Comparison of ENCODE assay signal across 13 mouse cellular contexts in the genomic region with DNA sequence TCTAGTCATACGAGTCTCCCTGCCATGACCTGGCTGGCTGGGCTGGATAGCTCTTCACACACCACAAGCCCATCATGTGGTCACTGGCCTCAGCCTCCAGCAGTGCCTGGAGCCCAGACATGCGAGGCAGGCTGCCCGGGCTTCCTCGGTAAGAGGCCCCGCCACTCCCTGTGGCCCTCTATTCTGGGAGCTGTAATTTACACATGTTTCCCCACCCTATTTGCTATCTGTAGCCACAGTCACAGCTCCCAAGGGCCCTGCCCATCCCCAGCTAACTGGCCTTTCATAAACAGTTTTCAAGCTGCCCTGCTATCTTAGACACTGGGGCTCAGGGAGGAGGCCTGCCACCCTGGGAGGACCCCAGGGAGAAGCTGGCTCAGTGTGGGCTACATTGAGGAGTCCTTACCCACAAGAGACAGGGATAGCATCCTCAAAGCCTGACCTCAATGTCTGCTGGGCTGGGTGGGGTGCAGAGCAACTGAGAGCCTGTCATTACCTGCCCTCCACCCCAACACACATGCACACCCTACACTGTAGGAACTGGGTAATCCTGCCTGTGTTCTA. TPM values are rescaled to one million over a fixed set of nuclear protein-coding genes. Genes with fewer than 3 reads are reported as not detected.
DNase-seq lines count a peak whose midpoint lies in the region; ATAC-seq and TF ChIP-seq lines count a peak whose summit lies in the region.
"Had no signal": no experiment of that assay in that cellular context is flagged by ENCODE, and none has a peak within 500 bp of the region (broad histone marks: within the 10 kb centered on the region; RNA-seq: fewer than 3 reads in every experiment).

No protein-coding gene starts in this region.

- ATAC-seq in hindbrain, embryonic 11.5 days (ENCODE audit: low FRiP score): no peak
- ATAC-seq in hindbrain, embryonic 13.5 days (ENCODE audit: low FRiP score): no peak
- ATAC-seq in heart, embryonic 13.5 days (ENCODE audit: extremely low read depth, insufficient number of reproducible peaks, low FRiP score, low TSS enrichment): peak; percentile 51; the same call in 1 of the 2 replicates
- ATAC-seq: forebrain, embryonic 15.5 days had no signal

- no peak for DNase-seq in hindbrain, embryonic 11.5 days (ENCODE audit: low spot score)
- peak; percentile 81 for DNase-seq in c-Kit-positive CD71-positive TER-119-negative erythroid progenitor cells, embryonic 14.5 days (ENCODE audit: low read depth)
- peak; percentile 80 to 82 for DNase-seq in spleen, postnatal 10 days (ENCODE audit: low spot score in 2 of 2)
- no peak for DNase-seq in layer of hippocampus, adult 2 months (ENCODE audit: low spot score in 2 of 2)
- DNase-seq in urinary bladder, postnatal 4 days (ENCODE audit: low spot score in 2 of 2): no peak
- no peak for DNase-seq in kidney, postnatal 10 days
- DNase-seq: cerebellum, adult 2 months; layer of hippocampus, adult 9-11 months had no signal

- H3K4me2 ChIP-seq in hindbrain, embryonic 11.5 days (replicated peaks; ENCODE audit: low read depth, low read length): no peak overlapping the region
- H3K4me2 ChIP-seq in hindbrain, embryonic 13.5 days: no peak overlapping the region
- H3K4me2 ChIP-seq in heart, embryonic 13.5 days: no peak overlapping the region
- H3K4me2 ChIP-seq: forebrain, embryonic 15.5 days; hindbrain, embryonic 15.5 days; neural tube, embryonic 13.5 days had no signal

- 79% methylated on average over 5 of the region's 5 CpGs for WGBS in hindbrain, embryonic 11.5 days
- 76% methylated on average over 5 of the region's 5 CpGs for WGBS in hindbrain, embryonic 13.5 days
- 64% methylated on average over 5 of the region's 5 CpGs for WGBS in heart, embryonic 13.5 days

- no peaks in the 10 kb centered on the region; the same call in none of the 2 replicates for H3K4me1 ChIP-seq in hindbrain, embryonic 11.5 days (replicated peaks; ENCODE audit: control insufficient read depth, insufficient read depth, low read length)
- H3K4me1 ChIP-seq in hindbrain, embryonic 13.5 days (replicated peaks): 0 out of 2 replicates have a peak, but pooled peaks cover 3% of the 10 kb centered on the region
- H3K4me1 ChIP-seq in heart, embryonic 13.5 days: peaks cover 15% of the 10 kb centered on the region
- H3K4me1 ChIP-seq: hindbrain, embryonic 15.5 days had no signal

- H3K27me3 ChIP-seq in hindbrain, embryonic 11.5 days (ENCODE audit: control insufficient read depth, insufficient read depth, low read length): no peaks in the 10 kb centered on the region
- H3K27me3 ChIP-seq in hindbrain, embryonic 13.5 days: no peaks in the 10 kb centered on the region
- H3K27me3 ChIP-seq in heart, embryonic 13.5 days (replicated peaks): no peaks in the 10 kb centered on the region
- H3K27me3 ChIP-seq: forebrain, embryonic 15.5 days; hindbrain, embryonic 15.5 days; neural tube, embryonic 13.5 days had no signal

- H3K4me3 ChIP-seq in hindbrain, embryonic 11.5 days (ENCODE audit: low read depth, low read length): no peak overlapping the region
- no peak overlapping the region for H3K4me3 ChIP-seq in hindbrain, embryonic 13.5 days
- no peak overlapping the region for H3K4me3 ChIP-seq in heart, embryonic 13.5 days
- H3K4me3 ChIP-seq in layer of hippocampus, adult 2 months: no peak overlapping the region
- H3K4me3 ChIP-seq: forebrain, embryonic 15.5 days; hindbrain, embryonic 15.5 days; neural tube, embryonic 13.5 days had no signal

- TF ChIP-seq CTCF in layer of hippocampus, adult 2 months (conservative IDR thresholded peaks at IDR 0.05): no peak

- no peak overlapping the region for H3K9ac ChIP-seq in hindbrain, embryonic 11.5 days (ENCODE audit: low read depth, low read length)
- no peak overlapping the region for H3K9ac ChIP-seq in hindbrain, embryonic 13.5 days
- no peak overlapping the region for H3K9ac ChIP-seq in heart, embryonic 13.5 days
- H3K9ac ChIP-seq: forebrain, embryonic 15.5 days; hindbrain, embryonic 15.5 days; neural tube, embryonic 13.5 days had no signal

- no peaks in the 10 kb centered on the region for H3K9me3 ChIP-seq in hindbrain, embryonic 11.5 days (ENCODE audit: control insufficient read depth, low read length)
- H3K9me3 ChIP-seq in hindbrain, embryonic 13.5 days: no peaks in the 10 kb centered on the region
- peaks cover 9% of the 10 kb centered on the region for H3K9me3 ChIP-seq in heart, embryonic 13.5 days
- H3K9me3 ChIP-seq: forebrain, embryonic 15.5 days; hindbrain, embryonic 15.5 days had no signal

- H3K36me3 ChIP-seq in hindbrain, embryonic 11.5 days (ENCODE audit: control insufficient read depth, insufficient read depth, low read length): no peaks in the 10 kb centered on the region
- H3K36me3 ChIP-seq in hindbrain, embryonic 13.5 days: no peaks in the 10 kb centered on the region
- no peaks in the 10 kb centered on the region for H3K36me3 ChIP-seq in heart, embryonic 13.5 days
- H3K36me3 ChIP-seq: forebrain, embryonic 15.5 days; hindbrain, embryonic 15.5 days; neural tube, embryonic 13.5 days had no signal

- peak overlapping the region; percentile 11; the same call in 1 of the 2 replicates for H3K27ac ChIP-seq in hindbrain, embryonic 11.5 days (ENCODE audit: low read depth, low read length)
- H3K27ac ChIP-seq in hindbrain, embryonic 13.5 days: no peak overlapping the region
- H3K27ac ChIP-seq in heart, embryonic 13.5 days (replicated peaks): no peak overlapping the region; the same call in 1 of the 2 replicates
- no peak overlapping the region for H3K27ac ChIP-seq in layer of hippocampus, adult 2 months
- H3K27ac ChIP-seq: forebrain, embryonic 15.5 days; hindbrain, embryonic 15.5 days; neural tube, embryonic 13.5 days had no signal

RNA-seq across cellular contexts. Expression of gene Phospho1, which starts 15.8 kb away (rescaled TPM):
- not detected in 2 replicates for polyA plus RNA-seq in hindbrain, embryonic 11.5 days (2014; fragmentation: Nextera tagmentation; extraction: Ambion mirVana)
- polyA plus RNA-seq in hindbrain, embryonic 13.5 days (2015; fragmentation: Nextera tagmentation; extraction: Ambion mirVana): 0.39 TPM in 1 of 2 replicates, not detected in the other
- 1.8 and 2.2 TPM in 2 replicates for polyA plus RNA-seq in heart, embryonic 13.5 days (2015; fragmentation: Nextera tagmentation; extraction: Ambion mirVana)
- total RNA-seq in layer of hippocampus, adult 2 months (2021): 10 to 100 TPM; 48.8 to 63.0 TPM
- polyA plus RNA-seq: forebrain, embryonic 15.5 days; neural tube, embryonic 13.5 days had no signal

RNA-seq across cellular contexts. Expression of gene Gngt2, which starts 28.5 kb away (rescaled TPM):
- 7.1 and 7.6 TPM in 2 replicates for polyA plus RNA-seq in hindbrain, embryonic 11.5 days (2014; fragmentation: Nextera tagmentation; extraction: Ambion mirVana)
- 4.1 and 4.8 TPM in 2 replicates for polyA plus RNA-seq in hindbrain, embryonic 13.5 days (2015; fragmentation: Nextera tagmentation; extraction: Ambion mirVana)
- polyA plus RNA-seq in heart, embryonic 13.5 days (2015; fragmentation: Nextera tagmentation; extraction: Ambion mirVana): 36.6 and 41.4 TPM in 2 replicates
- total RNA-seq in layer of hippocampus, adult 2 months (2021): 1 to 10 TPM; 2.6 to 4.5 TPM

RNA-seq across cellular contexts. Expression of gene Abi3, which starts 33.7 kb away (rescaled TPM):
- 2.4 and 2.6 TPM in 2 replicates for polyA plus RNA-seq in hindbrain, embryonic 11.5 days (2014; fragmentation: Nextera tagmentation; extraction: Ambion mirVana)
- 2.1 and 2.4 TPM in 2 replicates for polyA plus RNA-seq in hindbrain, embryonic 13.5 days (2015; fragmentation: Nextera tagmentation; extraction: Ambion mirVana)
- polyA plus RNA-seq in heart, embryonic 13.5 days (2015; fragmentation: Nextera tagmentation; extraction: Ambion mirVana): 17.0 and 17.3 TPM in 2 replicates
- 1 to 10 TPM; 3.3 to 6.8 TPM for total RNA-seq in layer of hippocampus, adult 2 months (2021)

Comparison
In these comparisons a context has a peak if more than half of its experiments do, and no peak if none do; other contexts are left out.
1. DNase-seq: peak in c-Kit-positive CD71-positive TER-119-negative erythroid progenitor cells, embryonic 14.5 days (single experiment) and spleen, postnatal 10 days (2 of 2); none in hindbrain, embryonic 11.5 days (single experiment), layer of hippocampus, adult 2 months (0 of 2), urinary bladder, postnatal 4 days (0 of 2) and kidney, postnatal 10 days (single experiment).